Mouse (Mus musculus) embryonic facial prominence, embryonic 11.5 days (tissue): Measurements from ENCODE around the gene Wdr83. TPM values are rescaled to one million over a fixed set of nuclear protein-coding genes. Genes with fewer than 3 reads are reported as not detected.

ENCODE experiments used
- microRNA-seq: library from miRNA; unstranded; fragments of <30 nt; microRNA quantifications from one replicate; pipeline ENCODE4, GENCODE M21; 2016; ENCODE audit warnings: borderline number of aligned reads
- polyA plus RNA-seq: library from polyadenylated mRNA; unstranded; fragments of >200 nt; fragmentation: Nextera tagmentation; extraction: Ambion mirVana; gene quantifications from 2 replicates; pipeline ENCODE4 v1.2.1, GENCODE M21; 2014

Wdr83 gene
- polyA plus RNA-seq, 1 experiment from 2014 or later: 48.6 TPM

Small RNAs within 50 kb of the gene (microRNA-seq; reads per million reads assigned to microRNA genes)
- gene Gm23388 (13.2 reads per million, percentile 16 among the genes with 10 or more reads in this experiment), gene Mir7070 (1.9 reads per million)

Other genes starting within 250 kb of the Wdr83 start
- gene Gadd45gip1, start 249.8 kb downstream of the Wdr83 start, polyA plus RNA-seq: 41.5 and 42.3 TPM in 2 replicates
- 79.6 and 88.2 TPM in 2 replicates for gene Rad23a, start 240.6 kb downstream of the Wdr83 start, polyA plus RNA-seq
- gene Calr, start 234.4 kb downstream of the Wdr83 start, polyA plus RNA-seq: 815 and 826 TPM in 2 replicates
- 73.0 and 85.7 TPM in 2 replicates for gene Farsa, start 224.3 kb downstream of the Wdr83 start, polyA plus RNA-seq
- gene Syce2, start 209.2 kb downstream of the Wdr83 start, polyA plus RNA-seq: 89.2 and 89.9 TPM in 2 replicates
- gene Gcdh, start 187.4 kb downstream of the Wdr83 start, polyA plus RNA-seq: 40.3 and 40.5 TPM in 2 replicates
- gene Klf1, start 179.4 kb downstream of the Wdr83 start, polyA plus RNA-seq: 11.1 and 14.4 TPM in 2 replicates
- gene Dnase2a, start 172.7 kb downstream of the Wdr83 start, polyA plus RNA-seq: 5.5 and 7.2 TPM in 2 replicates
- 2.8 and 3.9 TPM in 2 replicates for gene Mast1, start 143.9 kb downstream of the Wdr83 start, polyA plus RNA-seq
- gene Rtbdn, start 134.3 kb downstream of the Wdr83 start, polyA plus RNA-seq: not detected in 2 replicates
- gene Gm49661, start 111.9 kb downstream of the Wdr83 start, polyA plus RNA-seq: not detected in 2 replicates
- 1,219 and 1,316 TPM in 2 replicates for gene Prdx2, start 111.7 kb downstream of the Wdr83 start, polyA plus RNA-seq
- 109 and 137 TPM in 2 replicates for gene Rnaseh2a, start 111.5 kb downstream of the Wdr83 start, polyA plus RNA-seq
- 5.4 and 6.2 TPM in 2 replicates for gene Junb, start 102.6 kb downstream of the Wdr83 start, polyA plus RNA-seq
- 11.3 and 14.2 TPM in 2 replicates for gene Hook2, start 90.7 kb downstream of the Wdr83 start, polyA plus RNA-seq
- not detected in 2 replicates for gene Best2, start 66.8 kb downstream of the Wdr83 start, polyA plus RNA-seq
- 130 and 132 TPM in 2 replicates for gene Asna1, start 56.0 kb downstream of the Wdr83 start, polyA plus RNA-seq
- 172 and 178 TPM in 2 replicates for gene Trir, start 54.5 kb downstream of the Wdr83 start, polyA plus RNA-seq
- 17.0 and 20.5 TPM in 2 replicates for gene Tnpo2, start 44.4 kb downstream of the Wdr83 start, polyA plus RNA-seq
- gene Fbxw9, start 21.3 kb downstream of the Wdr83 start, polyA plus RNA-seq: 20.4 and 21.2 TPM in 2 replicates
- not detected in 2 replicates for gene Gm5741, start 13.3 kb downstream of the Wdr83 start, polyA plus RNA-seq
- 61.9 and 67.7 TPM in 2 replicates for gene Dhps, start 9.5 kb downstream of the Wdr83 start, polyA plus RNA-seq
- 117 and 127 TPM in 2 replicates for gene Wdr83os, start 566 bp downstream of the Wdr83 start, polyA plus RNA-seq
- gene Man2b1, start 2.0 kb upstream of the Wdr83 start, polyA plus RNA-seq: 19.5 and 21.9 TPM in 2 replicates
- 1.8 and 2.0 TPM in 2 replicates for gene Zfp791, start 41.8 kb upstream of the Wdr83 start, polyA plus RNA-seq
- not detected in 2 replicates for gene Cks1brt, start 70.6 kb upstream of the Wdr83 start, polyA plus RNA-seq
- gene Olfr371, start 144.7 kb upstream of the Wdr83 start, polyA plus RNA-seq: not detected in 2 replicates
- 158 and 166 TPM in 2 replicates for gene Orc6, start 218.3 kb upstream of the Wdr83 start, polyA plus RNA-seq
- 176 and 187 TPM in 2 replicates for gene Vps35, start 218.5 kb upstream of the Wdr83 start, polyA plus RNA-seq